Mouse (Mus musculus) liver, embryonic 18 days (tissue): Measurements from ENCODE around the gene Zp3. TPM values are rescaled to one million over a fixed set of nuclear protein-coding genes. Genes with fewer than 3 reads are reported as not detected.

Experiments
- polyA plus RNA-seq: library from polyadenylated mRNA; depleted of rRNA; stranded (reverse); fragments of >200 nt; gene quantifications from 2 replicates; pipeline ENCODE4 v1.2.3, GENCODE M21; 2012; rRNA removed

Gene Zp3
- polyA plus RNA-seq, result not detected in 2 replicates

GRCm38 (mm10) chr5:135979904-135980303 lies at the start of gene Zp3:
TSS of gene Zp3 (plus strand) at chr5:135980099.

GRCm38 (mm10) chr5:135934481-135935175 lies 45.3 kb upstream of the Zp3 start, which contains the start of gene Ywhag:
TSS of gene Ywhag (minus strand) at chr5:135934616.

DNA sequence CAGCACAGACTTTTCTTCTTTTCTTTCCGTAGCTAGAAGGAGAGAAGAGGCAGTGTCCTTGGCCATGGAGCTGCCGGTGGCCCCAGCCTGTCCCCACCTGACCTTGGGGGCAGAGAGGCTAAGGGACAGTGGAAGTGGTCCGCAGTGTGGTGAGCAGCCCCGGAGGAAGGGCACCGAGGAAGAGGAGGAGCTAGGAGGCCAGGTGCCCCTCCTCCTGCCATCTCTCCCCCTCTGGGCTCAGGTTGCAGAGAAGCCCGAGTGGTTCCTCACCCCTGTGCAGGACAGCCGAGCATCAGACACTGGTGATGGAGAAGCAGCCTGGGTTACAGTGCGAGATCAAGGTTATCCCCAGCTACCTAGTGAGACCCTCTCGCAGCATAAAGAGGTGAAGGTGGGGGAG lies 5.5 kb upstream of the Zp3 start, which contains the start of gene Ssc4d:
Ssc4d (minus strand) TSS at position 167 of the 400 bp plus-strand sequence.

GRCm38 (mm10) chr5:135994725-135995687 lies 15.1 kb downstream of the Zp3 start, which contains the start of gene Dtx2:
TSS of gene Dtx2 (plus strand) at chr5:135994800.

Other genes with a start within 250 kb of the Zp3 start
- 9.3 and 10.8 TPM in 2 replicates for gene Tmem120a, start 235.7 kb upstream of the Zp3 start, polyA plus RNA-seq
- gene Styxl1, start 201.7 kb upstream of the Zp3 start, polyA plus RNA-seq, result 0.12 and 0.13 TPM in 2 replicates
- gene Mdh2, start 201.6 kb upstream of the Zp3 start, polyA plus RNA-seq, result 216 and 219 TPM in 2 replicates
- 0.01 TPM in 2 replicates for gene Srrm3, start 173.2 kb upstream of the Zp3 start, polyA plus RNA-seq
- 2.9 and 4.0 TPM in 2 replicates for gene Hspb1, start 92.2 kb upstream of the Zp3 start, polyA plus RNA-seq
- gene Ywhag, start 45.5 kb upstream of the Zp3 start, polyA plus RNA-seq, result 27.1 and 28.2 TPM in 2 replicates
- gene Ssc4d, start 5.6 kb upstream of the Zp3 start, polyA plus RNA-seq, result 2.4 and 2.9 TPM in 2 replicates
- 4.2 and 4.4 TPM in 2 replicates for gene Dtx2, start 14.7 kb downstream of the Zp3 start, polyA plus RNA-seq
- gene Upk3b, start 58.4 kb downstream of the Zp3 start, polyA plus RNA-seq, result 4.5 and 6.1 TPM in 2 replicates
- 0.04 TPM in 1 of 2 replicates, not detected in the other for gene Upk3bl, start 74.4 kb downstream of the Zp3 start, polyA plus RNA-seq
- 3.8 and 4.6 TPM in 2 replicates for gene Rasa4, start 103.8 kb downstream of the Zp3 start, polyA plus RNA-seq
- 72.5 and 80.5 TPM in 2 replicates for gene Polr2j, start 136.5 kb downstream of the Zp3 start, polyA plus RNA-seq
- gene Lrwd1, start 156.0 kb downstream of the Zp3 start, polyA plus RNA-seq, result 21.1 and 23.3 TPM in 2 replicates
- 6.7 and 6.9 TPM in 2 replicates for gene Alkbh4, start 156.0 kb downstream of the Zp3 start, polyA plus RNA-seq
- 6.1 and 6.5 TPM in 2 replicates for gene Orai2, start 190.6 kb downstream of the Zp3 start, polyA plus RNA-seq
- gene Prkrip1, start 218.9 kb downstream of the Zp3 start, polyA plus RNA-seq, result 8.0 and 10.8 TPM in 2 replicates